Mouse (Mus musculus) hindbrain, embryonic 12.5 days (tissue): Measurements from ENCODE around the gene Wdsub1. TPM values are rescaled to one million over a fixed set of nuclear protein-coding genes. Genes with fewer than 3 reads are reported as not detected.
A peak's percentile ranks its signal among the peaks of the same experiment; 100 is the strongest.

Experiments used
- ATAC-seq: fragments of 200-750 bp; cut with Nextera tagmentation; 2 replicates; pipeline ENCODE4 v1.8.0; 2017; ENCODE audit warnings: moderate TSS enrichment; ENCODE audit not compliant: low FRiP score
- H3K27ac ChIP-seq: fragments of 300-500 bp; sonication (generic); 2 replicates; pipeline ENCODE4 v1.5.1; 2016; ENCODE audit warnings: mild to moderate bottlenecking
- H3K27me3 ChIP-seq: fragments of 300-500 bp; sonication (generic); 2 replicates; pipeline ENCODE4 v1.6.1; 2016; ENCODE audit warnings: mild to moderate bottlenecking
- H3K36me3 ChIP-seq: fragments of 300-500 bp; sonication (generic); 2 replicates; pipeline ENCODE4 v1.6.1; 2016; ENCODE audit warnings: mild to moderate bottlenecking
- H3K4me1 ChIP-seq: fragments of 300-500 bp; sonication (generic); 2 replicates; pipeline ENCODE4 v1.6.1; 2016
- H3K4me2 ChIP-seq: fragments of 300-500 bp; sonication (generic); replicated peaks from 2 replicates; pipeline ENCODE4 v1.6.1; 2016; ENCODE audit warnings: mild to moderate bottlenecking
- H3K4me3 ChIP-seq: fragments of 300-500 bp; sonication (generic); 2 replicates; pipeline ENCODE4 v1.5.1; 2016; ENCODE audit warnings: mild to moderate bottlenecking
- H3K9ac ChIP-seq: fragments of 300-500 bp; sonication (generic); 2 replicates; pipeline ENCODE4 v1.6.1; 2016; ENCODE audit warnings: mild to moderate bottlenecking, moderate library complexity
- H3K9me3 ChIP-seq: fragments of 300-500 bp; sonication (generic); replicated peaks from 2 replicates; pipeline ENCODE4 v1.6.1; 2016; ENCODE audit warnings: mild to moderate bottlenecking
- WGBS: fragments of 180-500 bp; shearing (Covaris S2); methylation state at CpG from one replicate; pipeline ENCODE4 v1.1.7; 2016; 5-methylcytosine and 5-hydroxymethylcytosine counted together
- polyA plus RNA-seq: library from polyadenylated mRNA; unstranded; fragments of >200 nt; fragmentation: Nextera tagmentation; extraction: Ambion mirVana; gene quantifications from 2 replicates; pipeline ENCODE4 v1.2.1, GENCODE M21; 2016

Gene Wdsub1
- polyA plus RNA-seq, 1 experiment from 2014 or later = 21.7 TPM

- Histone ChIP-seq H3K27me3 (no peaks in the 10 kb centered on the region), H3K4me3 (no peak overlapping the region), H3K4me1 (peaks cover 13% of the 10 kb centered on the region), H3K4me2 (no peak overlapping the region), H3K9ac (no peak overlapping the region), H3K27ac (0 out of 2 replicates have a peak overlapping the region, but pooled peaks have one; percentile 52), H3K36me3 (peaks cover 18% of the 10 kb centered on the region), H3K9me3 (no peaks in the 10 kb centered on the region)
- no peak for ATAC-seq
- WGBS = 50% methylated on average over 4 of the region's 4 CpGs
These were observed 42.2 kb downstream of the Wdsub1 start for GRCm38 (mm10) chr2:59840191-59840590.

- Histone ChIP-seq H3K4me1 (peaks cover 13% of the 10 kb centered on the region), H3K9me3 (no peaks in the 10 kb centered on the region), H3K9ac (no peak overlapping the region), H3K4me3 (no peak overlapping the region), H3K27ac (0 out of 2 replicates have a peak overlapping the region, but pooled peaks have one; percentile 52), H3K36me3 (peaks cover 18% of the 10 kb centered on the region), H3K4me2 (no peak overlapping the region), H3K27me3 (no peaks in the 10 kb centered on the region)
- ATAC-seq = no peak
- WGBS = 74% methylated on average over 2 of the region's 2 CpGs
These were observed 42.6 kb downstream of the Wdsub1 start for GRCm38 (mm10) chr2:59839755-59840154.

- 88% methylated on average over 8 of the region's 8 CpGs for WGBS
- ATAC-seq = no peak
- no peak overlapping the region for H3K27ac ChIP-seq
These were observed 43.6 kb downstream of the Wdsub1 start for GRCm38 (mm10) chr2:59838825-59839224.

GRCm38 (mm10) chr2:59831831-59832230, 50.6 kb downstream of the Wdsub1 start:
- Histone ChIP-seq H3K4me1 (peaks cover 28% of the 10 kb centered on the region), H3K4me3 (no peak overlapping the region), H3K9ac (no peak overlapping the region), H3K36me3 (peaks cover 9% of the 10 kb centered on the region; the same call in 1 of the 2 replicates), H3K27ac (no peak overlapping the region), H3K4me2 (no peak overlapping the region), H3K9me3 (no peaks in the 10 kb centered on the region), H3K27me3 (no peaks in the 10 kb centered on the region)
- 79% methylated on average over 7 of the region's 7 CpGs for WGBS
- no peak for ATAC-seq

More at GRCm38 (mm10) chr2:59838825-59839224, 43.6 kb downstream of the Wdsub1 start:
- Histone ChIP-seq H3K4me3 (no peak overlapping the region), H3K36me3 (peaks cover 23% of the 10 kb centered on the region), H3K4me2 (no peak overlapping the region), H3K9me3 (no peaks in the 10 kb centered on the region), H3K9ac (no peak overlapping the region), H3K4me1 (peaks cover 13% of the 10 kb centered on the region), H3K27me3 (no peaks in the 10 kb centered on the region)

GRCm38 (mm10) chr2:59830940-59831339, 51.5 kb downstream of the Wdsub1 start:
- H3K9me3 ChIP-seq = no peaks in the 10 kb centered on the region
- peaks cover 5% of the 10 kb centered on the region; the same call in 1 of the 2 replicates for H3K36me3 ChIP-seq
- no peak overlapping the region for H3K4me2 ChIP-seq
- H3K27ac ChIP-seq = no peak overlapping the region
- WGBS = 79% methylated on average over 5 of the region's 5 CpGs
- no peaks in the 10 kb centered on the region for H3K27me3 ChIP-seq
- H3K9ac ChIP-seq = no peak overlapping the region
- H3K4me1 ChIP-seq = peaks cover 28% of the 10 kb centered on the region
- no peak for ATAC-seq
- H3K4me3 ChIP-seq = no peak overlapping the region

GRCm38 (mm10) chr2:59830151-59830550, 52.2 kb downstream of the Wdsub1 start:
- Histone ChIP-seq H3K27ac (peak overlapping the region; percentile 37; the same call in 1 of the 2 replicates), H3K4me2 (no peak overlapping the region), H3K36me3 (peaks cover 5% of the 10 kb centered on the region; the same call in 1 of the 2 replicates), H3K4me3 (no peak overlapping the region), H3K9me3 (no peaks in the 10 kb centered on the region), H3K27me3 (no peaks in the 10 kb centered on the region), H3K4me1 (peaks cover 28% of the 10 kb centered on the region), H3K9ac (no peak overlapping the region)
- 20% methylated on average over 9 of the region's 9 CpGs for WGBS
- peak; percentile 43 for ATAC-seq

GRCm38 (mm10) chr2:59829718-59830117, 52.7 kb downstream of the Wdsub1 start:
- WGBS = 73% methylated on average over 7 of the region's 7 CpGs
- ATAC-seq = 0 out of 2 replicates have a peak, but pooled peaks have one; percentile 26

GRCm38 (mm10) chr2:59828777-59829508, 53.4 kb downstream of the Wdsub1 start:
- H3K9ac ChIP-seq = 0 out of 2 replicates have a peak overlapping the region, but pooled peaks have one; percentile 13
- H3K4me3 ChIP-seq = no peak overlapping the region
- peak overlapping the region; percentile 64 for H3K27ac ChIP-seq
- H3K4me1 ChIP-seq = peaks cover 28% of the 10 kb centered on the region
- 26% methylated on average over 14 of the region's 14 CpGs for WGBS
- peak overlapping the region; percentile 27; the same call in 1 of the 2 replicates for H3K4me2 ChIP-seq
- no peaks in the 10 kb centered on the region for H3K9me3 ChIP-seq
- H3K27me3 ChIP-seq = no peaks in the 10 kb centered on the region
- H3K36me3 ChIP-seq = no peaks in the 10 kb centered on the region; the same call in 1 of the 2 replicates
- peak; percentile 36; the same call in 1 of the 2 replicates for ATAC-seq

More at GRCm38 (mm10) chr2:59829718-59830117, 52.7 kb downstream of the Wdsub1 start:
- H3K4me3 ChIP-seq = no peak overlapping the region
- no peaks in the 10 kb centered on the region for H3K27me3 ChIP-seq
- H3K4me2 ChIP-seq = no peak overlapping the region
- peak overlapping the region; percentile 64; the same call in 1 of the 2 replicates for H3K27ac ChIP-seq
- peaks cover 5% of the 10 kb centered on the region; the same call in 1 of the 2 replicates for H3K36me3 ChIP-seq
- H3K9ac ChIP-seq = no peak overlapping the region
- H3K4me1 ChIP-seq = peaks cover 28% of the 10 kb centered on the region
- H3K9me3 ChIP-seq = no peaks in the 10 kb centered on the region

GRCm38 (mm10) chr2:59828103-59828655, 54.2 kb downstream of the Wdsub1 start:
- Histone ChIP-seq H3K9me3 (no peaks in the 10 kb centered on the region), H3K4me2 (no peak overlapping the region), H3K36me3 (no peaks in the 10 kb centered on the region; the same call in 1 of the 2 replicates), H3K27ac (no peak overlapping the region), H3K27me3 (no peaks in the 10 kb centered on the region), H3K4me1 (peaks cover 28% of the 10 kb centered on the region), H3K9ac (no peak overlapping the region), H3K4me3 (no peak overlapping the region)
- ATAC-seq = no peak
- 67% methylated on average over 11 of the region's 11 CpGs for WGBS

- H3K27ac ChIP-seq = no peak overlapping the region
- no peak overlapping the region for H3K4me3 ChIP-seq
- H3K9ac ChIP-seq = no peak overlapping the region
- H3K27me3 ChIP-seq = no peaks in the 10 kb centered on the region
- H3K36me3 ChIP-seq = no peaks in the 10 kb centered on the region
- WGBS = 82% methylated on average over 4 of the region's 4 CpGs
- no peaks in the 10 kb centered on the region for H3K9me3 ChIP-seq
- ATAC-seq = no peak
- H3K4me1 ChIP-seq = peaks cover 23% of the 10 kb centered on the region
- H3K4me2 ChIP-seq = no peak overlapping the region
These were observed 57.0 kb downstream of the Wdsub1 start for GRCm38 (mm10) chr2:59825380-59825779.

GRCm38 (mm10) chr2:59824289-59824688, 58.1 kb downstream of the Wdsub1 start:
- Histone ChIP-seq H3K27ac (no peak overlapping the region), H3K27me3 (no peaks in the 10 kb centered on the region), H3K36me3 (no peaks in the 10 kb centered on the region), H3K9me3 (no peaks in the 10 kb centered on the region), H3K9ac (no peak overlapping the region), H3K4me3 (no peak overlapping the region), H3K4me1 (peaks cover 12% of the 10 kb centered on the region), H3K4me2 (no peak overlapping the region)
- no peak for ATAC-seq
- WGBS = 64% methylated on average over 8 of the region's 8 CpGs

GRCm38 (mm10) chr2:59821044-59821443, 61.3 kb downstream of the Wdsub1 start:
- Histone ChIP-seq H3K27ac (no peak overlapping the region), H3K9ac (no peak overlapping the region), H3K4me1 (no peaks in the 10 kb centered on the region), H3K4me3 (no peak overlapping the region), H3K4me2 (no peak overlapping the region), H3K9me3 (no peaks in the 10 kb centered on the region), H3K27me3 (no peaks in the 10 kb centered on the region), H3K36me3 (no peaks in the 10 kb centered on the region)
- no peak for ATAC-seq
- 92% methylated on average over 2 of the region's 2 CpGs for WGBS
